Mouse (Mus musculus): Measurements from ENCODE around the gene Pou2f2. TPM values are rescaled to one million over a fixed set of nuclear protein-coding genes. Genes with fewer than 3 reads are reported as not detected.

Pou2f2 gene
- polyA plus RNA-seq (2017; shearing (Covaris generic)) = 134 TPM

DNA sequence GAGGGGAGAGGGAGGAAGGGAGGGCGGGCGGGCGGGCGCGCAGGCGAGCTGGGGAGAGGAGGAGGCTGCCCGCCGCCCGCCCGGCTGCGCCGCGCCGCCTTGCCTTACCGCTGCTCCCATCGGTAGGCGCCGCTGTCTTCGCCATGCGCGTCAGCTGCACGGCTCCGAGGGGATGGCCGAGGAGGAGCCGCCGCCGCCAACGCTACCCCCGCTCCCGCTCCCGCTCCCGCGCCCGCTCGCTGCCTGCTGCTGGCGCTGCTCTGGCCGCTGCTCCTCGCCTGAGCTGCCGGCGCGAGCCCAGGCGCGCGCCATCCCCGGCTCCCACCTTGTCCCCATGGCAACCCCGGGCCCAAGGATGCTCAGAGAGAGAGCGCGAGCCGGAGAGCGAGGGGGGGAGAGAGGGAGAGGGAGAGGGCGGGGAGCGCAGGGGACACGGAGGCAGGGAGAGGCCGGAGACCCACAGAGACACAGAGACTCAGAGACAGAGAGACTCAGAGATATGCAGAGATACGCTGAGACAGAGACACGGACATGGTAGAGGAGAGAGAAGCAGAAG, at the start of gene Pou2f2:
TSS of gene Pou2f2 (minus strand) at position 121 of the 556 bp plus-strand sequence.

DNA sequence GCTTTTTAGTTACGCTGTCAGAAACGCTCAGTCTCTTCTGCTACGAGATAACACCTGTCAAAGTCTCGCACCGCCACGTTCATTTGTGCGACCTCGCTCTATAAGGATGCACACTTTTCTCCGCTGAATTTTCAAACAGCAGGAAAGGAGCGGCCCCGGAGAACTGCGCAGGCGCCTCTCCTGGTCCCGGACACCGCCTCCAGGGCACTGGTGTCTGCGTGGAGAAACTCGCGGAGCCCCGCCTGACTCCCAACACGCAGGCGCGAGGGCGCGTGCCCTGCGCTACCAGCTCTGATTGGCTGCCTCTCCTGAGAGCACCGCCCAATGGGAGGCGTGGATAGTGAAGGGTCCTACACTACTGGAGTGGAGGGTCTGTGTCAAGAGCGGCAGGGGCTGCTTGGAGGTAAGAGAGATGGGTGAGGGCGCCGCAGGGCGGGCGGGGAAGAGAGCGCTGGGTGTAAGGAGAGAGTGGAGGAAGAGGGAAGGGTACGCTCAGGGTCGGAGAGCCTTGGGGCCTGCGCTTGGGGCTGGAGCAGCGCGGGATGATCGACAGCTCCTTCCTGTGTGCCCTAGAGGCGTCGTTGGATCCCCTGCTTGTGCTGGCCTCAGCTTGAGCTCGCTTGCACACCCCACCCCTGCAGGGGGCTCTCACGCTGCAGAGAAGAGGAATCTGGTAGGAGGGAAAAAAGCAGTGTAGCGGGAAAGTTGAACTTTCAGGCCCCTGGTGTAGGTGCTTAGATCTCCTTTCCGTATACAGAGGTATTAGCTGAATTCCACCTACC, 41.8 kb upstream of the Pou2f2 start, which contains the start of gene Zfp526:
TSS of gene Zfp526 (plus strand) at position 324 of the 782 bp plus-strand sequence.

DNA sequence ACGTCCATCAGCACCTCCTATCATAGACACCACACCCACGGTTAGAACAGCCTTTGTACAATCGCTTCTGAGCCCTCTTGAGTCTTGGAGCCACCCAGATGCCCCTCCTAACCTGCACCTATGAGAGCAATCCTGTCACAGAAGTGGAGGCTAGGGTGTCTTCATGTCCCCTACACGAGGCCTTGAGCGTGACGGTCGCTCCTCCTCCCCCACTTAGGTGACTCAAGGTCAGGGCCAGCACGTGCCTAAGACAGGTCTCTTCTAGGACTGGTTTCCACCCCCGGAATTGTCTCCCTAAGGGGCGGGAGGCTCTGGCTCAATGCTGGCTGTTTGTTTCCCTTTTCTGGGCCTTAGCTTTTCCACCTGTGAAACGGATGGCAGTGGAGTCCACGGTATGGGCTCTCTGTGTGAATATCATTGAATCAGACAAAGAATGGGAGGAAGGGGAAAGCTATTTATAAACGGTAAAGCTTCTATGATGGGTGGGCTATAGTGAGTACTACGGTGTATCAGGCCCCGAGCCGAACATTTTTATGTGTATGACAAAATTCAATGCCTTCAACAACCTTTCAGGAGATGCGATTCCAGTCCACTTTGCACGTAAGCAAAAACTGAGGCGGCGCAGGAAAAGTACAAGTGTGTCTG, 41.1 kb upstream of the Pou2f2 start, which contains the start of gene Dedd2:
TSS of gene Dedd2 (minus strand) at position 159 of the 645 bp plus-strand sequence.

DNA sequence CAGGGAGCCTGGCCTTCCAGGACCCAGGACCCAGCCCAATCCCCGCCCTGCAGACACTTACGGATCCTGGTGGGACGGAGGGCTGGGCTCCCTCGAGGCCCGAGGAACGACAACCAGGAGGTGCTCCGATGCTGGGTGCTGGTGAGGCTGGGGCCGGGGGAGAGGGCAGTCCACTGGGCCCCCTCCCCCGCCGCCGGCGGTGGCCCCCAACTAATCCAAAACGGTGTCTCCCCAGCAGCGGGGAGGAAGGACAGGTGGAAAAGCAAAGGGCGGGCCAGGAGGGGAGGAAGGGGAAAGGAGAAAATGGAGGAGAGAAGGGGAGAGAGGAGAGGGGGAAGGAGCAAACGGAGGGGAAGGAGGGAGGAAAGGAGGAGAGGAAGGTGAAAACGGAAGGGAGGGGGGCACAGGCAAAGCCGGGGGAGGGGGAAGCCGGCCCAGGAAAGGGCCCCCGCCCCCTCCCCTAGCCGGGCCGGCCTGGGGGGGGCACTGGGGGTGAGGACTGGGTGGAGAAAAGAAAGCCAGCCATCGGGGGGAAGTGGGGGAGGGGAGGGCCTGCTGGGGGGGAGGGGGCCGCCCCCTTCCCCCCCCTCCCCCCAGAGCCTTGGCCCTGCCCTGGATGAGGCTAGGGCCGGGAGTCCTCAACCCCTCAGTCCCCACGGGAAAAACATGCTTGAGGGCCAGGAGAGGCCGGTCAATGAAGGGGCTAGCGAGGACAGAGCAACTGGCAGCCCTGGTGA, 107.4 kb downstream of the Pou2f2 start, which contains the start of the genes Grik5 and Zfp574:
TSS of gene Grik5 (minus strand) at position 368 of the 737 bp plus-strand sequence.
TSS of gene Zfp574 (plus strand) at position 589 of the 737 bp plus-strand sequence.

Other genes with a start within 250 kb of the Pou2f2 start
- not detected for gene Gm4881, start 235.2 kb downstream of the Pou2f2 start, polyA plus RNA-seq (2017; shearing (Covaris generic))
- gene Rabac1, start 207.0 kb downstream of the Pou2f2 start, polyA plus RNA-seq (2017; shearing (Covaris generic)) = 700 TPM
- 10.7 TPM for gene Atp1a3, start 173.8 kb downstream of the Pou2f2 start, polyA plus RNA-seq (2017; shearing (Covaris generic))
- 6.6 TPM for gene Grik5, start 107.4 kb downstream of the Pou2f2 start, polyA plus RNA-seq (2017; shearing (Covaris generic))
- gene Zfp574, start 107.2 kb downstream of the Pou2f2 start, polyA plus RNA-seq (2017; shearing (Covaris generic)) = 49.1 TPM
- gene Dedd2, start 40.9 kb upstream of the Pou2f2 start, polyA plus RNA-seq (2017; shearing (Covaris generic)) = 58.4 TPM
- gene Zfp526, start 41.7 kb upstream of the Pou2f2 start, polyA plus RNA-seq (2017; shearing (Covaris generic)) = 3.5 TPM
- gene Gsk3a, start 58.1 kb upstream of the Pou2f2 start, polyA plus RNA-seq (2017; shearing (Covaris generic)) = 7.3 TPM
- gene Erf, start 71.0 kb upstream of the Pou2f2 start, polyA plus RNA-seq (2017; shearing (Covaris generic)) = 0.73 TPM
- gene Cic, start 88.0 kb upstream of the Pou2f2 start, polyA plus RNA-seq (2017; shearing (Covaris generic)) = 25.5 TPM
- gene Pafah1b3, start 118.3 kb upstream of the Pou2f2 start, polyA plus RNA-seq (2017; shearing (Covaris generic)) = 49.2 TPM
- gene Prr19, start 121.7 kb upstream of the Pou2f2 start, polyA plus RNA-seq (2017; shearing (Covaris generic)) = not detected
- not detected for gene Tmem145, start 126.4 kb upstream of the Pou2f2 start, polyA plus RNA-seq (2017; shearing (Covaris generic))
- 0.46 TPM for gene Megf8, start 137.4 kb upstream of the Pou2f2 start, polyA plus RNA-seq (2017; shearing (Covaris generic))
- not detected for gene Cnfn, start 190.0 kb upstream of the Pou2f2 start, polyA plus RNA-seq (2017; shearing (Covaris generic))
- gene Lipe, start 219.0 kb upstream of the Pou2f2 start, polyA plus RNA-seq (2017; shearing (Covaris generic)) = 16.9 TPM
- 0.52 TPM for gene Cxcl17, start 233.2 kb upstream of the Pou2f2 start, polyA plus RNA-seq (2017; shearing (Covaris generic))

Data from inflammation-experienced regulatory T-cells, adult 16 weeks (primary cell).